Mouse (Mus musculus) testis, adult 2 months (tissue): ENCODE results near the gene Krtap4-7.

ENCODE experiments used
- CTCF ChIP-seq: fragments of 200-500 bp; IDR thresholded peaks from 2 replicates; pipeline ENCODE4 v1.5.1; 2012; ENCODE audit warnings: low read depth, mild to moderate bottlenecking, inconsistent platforms, low read length, moderate library complexity; ENCODE audit not compliant: control insufficient read depth, insufficient read depth, insufficient replicate concordance
- POLR2A ChIP-seq: fragments of 200-500 bp; IDR thresholded peaks from 2 replicates; pipeline ENCODE4 v1.6.1; 2012; ENCODE audit warnings: low read depth, mild to moderate bottlenecking, inconsistent platforms, low read length, moderate library complexity; ENCODE audit not compliant: control insufficient read depth

- TF ChIP-seq CTCF: no peak
- TF ChIP-seq POLR2A: no peak
Observed at GRCm38 (mm10) chr11:99634653-99635134, 9.2 kb downstream of the Krtap4-7 start, which contains the start of gene Krtap4-2.
